Mouse (Mus musculus) T-helper 17 cell (primary cell): ENCODE data around the gene Mnd1.

Experiments used
- in situ Hi-C, 2 experiments: fragments of 300-600 bp; cut with MboI, MseI; formaldehyde crosslinking; loops; 1 replicate in 1 of 2; 2 replicates in 1 of 2; pipeline ENCODE4 v1.15.1; 2025; ENCODE audit warnings: high pct_unique_total_duplicates in 2 of 2

The Mnd1 gene

GRCm38 (mm10) chr3:84157559-84158350 is 2.2 kb upstream of the Mnd1 start:
- in situ Hi-C loops: no loop called here

DNA sequence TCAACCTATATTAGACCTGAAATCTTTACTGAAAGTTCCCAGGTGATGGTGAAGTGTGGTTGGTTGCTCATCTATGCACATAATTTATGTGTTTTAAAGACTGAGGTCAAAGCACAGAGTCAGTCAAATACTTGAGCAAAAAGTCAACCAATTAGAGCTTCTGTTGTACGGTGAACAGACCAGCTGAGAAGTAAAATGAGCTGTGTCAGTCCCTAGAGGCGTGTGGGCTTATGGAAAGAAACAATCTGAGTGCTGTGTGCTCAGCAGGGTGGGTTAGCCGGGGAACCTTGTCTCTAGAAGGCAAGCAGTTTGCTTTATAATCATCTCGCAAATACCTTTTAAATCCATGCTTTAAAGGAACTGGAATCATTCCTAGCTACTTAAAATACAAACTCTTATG is 1.4 kb upstream of the Mnd1 start:
- in situ Hi-C loops: no loop called here

- in situ Hi-C loops: no loop called here
Observed at GRCm38 (mm10) chr3:84156105-84156504, 519 bp upstream of the Mnd1 start.

DNA sequence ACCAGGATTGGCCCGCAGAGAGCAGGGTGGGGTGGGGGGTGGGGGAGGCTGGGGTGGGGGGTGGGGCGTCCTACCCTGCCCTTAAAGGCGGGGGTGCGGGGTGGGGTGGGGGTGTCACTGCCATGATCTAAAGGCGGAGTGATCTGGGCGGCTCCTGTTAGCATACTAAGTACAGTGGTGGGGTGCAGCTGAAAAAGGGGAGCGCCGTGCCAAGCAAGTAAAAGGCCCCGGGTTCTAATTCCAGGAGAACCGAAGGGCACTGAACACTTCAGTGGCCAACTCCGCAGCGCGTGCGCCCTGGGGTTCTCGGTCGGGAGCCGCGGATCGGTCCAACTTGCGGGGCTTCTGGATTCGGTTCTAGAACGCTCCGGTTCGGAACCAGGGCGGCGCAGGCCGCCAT is 440 bp downstream of the Mnd1 start:
- in situ Hi-C loops: no loop called here

DNA sequence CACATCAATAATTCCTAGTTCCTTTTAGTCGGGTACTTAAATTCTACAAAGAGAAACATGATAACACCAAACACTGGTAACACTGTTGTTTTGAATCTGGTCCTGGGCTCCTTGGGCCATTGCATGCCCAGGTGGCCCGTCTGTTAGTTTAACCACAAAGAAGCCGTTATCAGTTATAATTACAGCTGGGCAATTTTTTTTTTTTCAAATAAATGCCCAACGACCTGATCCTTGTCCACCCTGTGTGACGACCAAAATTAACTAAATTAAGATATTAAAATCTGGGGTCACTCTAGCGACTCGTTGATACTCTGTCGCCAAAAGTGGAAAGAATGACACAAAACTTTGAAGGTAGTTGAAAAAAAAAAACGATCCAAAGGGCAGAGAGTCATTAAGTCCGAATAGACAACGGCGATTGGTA is 855 bp downstream of the Mnd1 start:
- in situ Hi-C loops: no loop called here

- in situ Hi-C loops: no loop called here
Observed at GRCm38 (mm10) chr3:84149831-84150230, 5.8 kb downstream of the Mnd1 start.

GRCm38 (mm10) chr3:84140947-84141346 is 14.6 kb downstream of the Mnd1 start:
- in situ Hi-C loops: no loop called here

DNA sequence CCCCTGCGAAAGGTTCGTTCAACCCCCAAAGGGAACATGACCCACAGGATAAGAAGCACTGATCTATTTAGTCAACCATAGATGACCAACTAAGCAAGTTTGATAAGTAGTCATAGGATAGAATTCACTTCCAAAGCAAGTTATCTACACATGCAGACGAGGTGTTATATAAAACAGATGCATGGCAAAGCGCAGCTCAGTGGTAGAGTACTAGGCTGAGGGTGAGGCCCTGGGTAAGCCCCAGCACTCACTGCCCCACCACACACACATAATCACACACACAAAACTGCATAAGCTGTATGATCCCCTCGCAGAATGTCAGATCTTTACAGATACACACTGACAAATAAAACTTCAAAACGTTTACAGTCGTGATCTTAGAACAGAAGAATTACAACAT is 19.1 kb downstream of the Mnd1 start:
- in situ Hi-C loops: no loop called here

DNA sequence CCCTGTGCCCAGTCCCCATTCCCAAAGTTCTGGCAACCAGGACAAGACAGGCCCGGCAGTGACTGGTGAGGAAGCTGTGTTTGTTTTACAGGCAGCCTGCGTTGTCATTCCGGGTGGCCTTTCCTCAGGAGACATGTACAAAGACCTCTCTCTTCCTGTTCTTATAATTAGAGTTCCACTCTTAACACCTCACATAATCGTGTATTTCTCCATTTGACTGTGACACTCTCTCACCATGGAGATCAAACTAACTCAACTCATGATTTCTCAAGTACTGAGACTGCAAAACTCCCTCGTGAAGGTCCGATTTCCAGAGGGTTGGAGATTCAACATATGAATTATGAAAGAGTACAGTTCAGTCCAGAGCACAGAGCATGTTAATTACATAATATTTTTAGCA is 19.7 kb downstream of the Mnd1 start:
- in situ Hi-C loops: no loop called here

- in situ Hi-C loops: no loop called here
Observed at GRCm38 (mm10) chr3:84135387-84135786, 20.2 kb downstream of the Mnd1 start.

- in situ Hi-C loops: no loop called here
Observed at GRCm38 (mm10) chr3:84131369-84131768, 24.2 kb downstream of the Mnd1 start.

- in situ Hi-C loops: no loop called here
Observed at GRCm38 (mm10) chr3:84130776-84131175, 24.8 kb downstream of the Mnd1 start.

DNA sequence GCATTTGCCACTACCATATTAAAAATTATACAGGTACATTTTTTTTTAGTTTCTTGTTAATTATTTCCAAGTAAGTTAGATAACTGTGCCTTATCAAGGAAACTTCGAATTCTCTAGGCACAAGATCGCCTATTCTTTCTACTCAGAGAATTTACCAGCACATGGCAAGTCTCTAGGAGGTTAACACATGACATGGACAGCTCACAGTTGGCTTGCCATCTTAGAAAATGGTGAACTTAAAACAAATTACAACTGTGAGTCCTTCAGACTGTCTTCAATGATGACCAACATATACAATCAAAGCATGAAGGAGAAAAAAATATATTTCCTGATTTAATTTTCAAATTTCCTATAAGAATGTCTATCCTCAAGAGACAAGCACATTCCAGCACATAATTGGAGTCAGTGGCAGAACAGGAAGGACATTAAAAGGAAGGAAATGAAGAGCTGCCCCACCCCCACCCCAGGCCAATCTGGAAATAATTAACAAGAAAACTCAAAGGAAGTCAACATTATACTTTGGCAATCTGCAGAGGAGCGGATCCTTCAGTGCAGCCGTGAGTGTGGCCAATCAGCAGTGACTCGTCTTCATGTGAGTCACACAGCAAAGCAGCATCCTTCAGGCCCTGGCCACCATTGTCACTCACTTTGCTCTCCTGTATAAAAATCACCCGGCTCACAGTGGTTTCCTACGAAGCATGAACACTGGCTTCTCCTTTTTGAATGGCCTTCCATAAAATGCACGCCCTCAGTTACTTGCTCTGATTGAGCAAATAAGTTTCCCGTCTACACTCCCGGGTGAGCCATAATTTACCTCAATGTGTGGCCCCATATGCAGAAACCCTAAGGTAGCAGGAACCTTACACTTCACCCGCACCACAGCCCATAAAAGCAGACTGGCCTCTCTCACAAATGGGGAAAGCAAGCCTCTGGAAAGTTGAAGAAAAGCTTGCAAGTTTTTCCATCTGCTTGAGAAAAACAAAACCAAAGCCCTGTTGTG is 26.4 kb downstream of the Mnd1 start:
- in situ Hi-C loops: no loop called here

DNA sequence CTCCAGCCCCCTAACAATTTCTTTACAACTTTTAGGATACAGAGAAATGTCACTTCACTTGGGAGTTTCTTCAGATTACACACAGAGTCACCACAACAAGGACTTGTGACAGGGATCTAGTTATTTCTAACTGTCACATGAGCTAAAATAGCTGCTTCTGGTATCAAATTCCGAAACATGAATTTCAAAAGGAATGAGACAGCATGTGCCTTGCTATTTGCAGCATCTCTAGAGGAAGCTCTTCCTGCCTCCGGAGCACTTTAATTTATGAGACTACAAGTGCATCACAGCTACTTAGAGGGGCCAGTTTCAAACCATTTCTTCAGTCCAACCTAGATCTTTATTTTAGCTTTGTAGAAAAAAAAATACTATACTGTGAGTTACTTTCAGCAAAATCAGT is 28.2 kb downstream of the Mnd1 start:
- in situ Hi-C loops: no loop called here

GRCm38 (mm10) chr3:84126721-84127120 is 28.9 kb downstream of the Mnd1 start:
- in situ Hi-C loops: no loop called here

GRCm38 (mm10) chr3:84125704-84126289 is 29.8 kb downstream of the Mnd1 start:
- in situ Hi-C loops: no loop called here

DNA sequence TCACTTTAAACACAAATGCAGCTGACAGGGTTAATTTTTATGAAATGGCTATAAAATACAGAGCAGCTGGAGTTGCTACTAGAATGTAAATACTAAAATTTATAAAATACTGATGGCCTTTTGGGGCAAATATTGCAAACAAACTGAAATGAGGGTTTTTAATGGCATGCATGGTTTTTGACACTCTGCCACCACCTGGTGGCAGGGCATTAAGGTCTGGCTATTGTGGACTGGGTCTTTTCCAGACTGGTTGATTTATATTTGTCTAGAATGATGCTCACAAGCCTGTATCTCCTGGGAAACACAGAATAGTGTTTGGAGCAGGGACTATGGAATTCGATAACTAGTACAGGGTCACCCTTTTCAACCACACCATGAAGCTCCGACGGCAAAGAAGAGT is 32.1 kb downstream of the Mnd1 start:
- in situ Hi-C loops: loop anchor here in 1 of 2 experiments (25.0 kb wide), 1 partner anchor 186 kb away; no protein-coding TSS in a partner anchor

GRCm38 (mm10) chr3:84118718-84119117 is 36.9 kb downstream of the Mnd1 start:
- in situ Hi-C loops: loop anchor here in 1 of 2 experiments (25.0 kb wide), 1 partner anchor 181 kb away; no protein-coding TSS in a partner anchor

DNA sequence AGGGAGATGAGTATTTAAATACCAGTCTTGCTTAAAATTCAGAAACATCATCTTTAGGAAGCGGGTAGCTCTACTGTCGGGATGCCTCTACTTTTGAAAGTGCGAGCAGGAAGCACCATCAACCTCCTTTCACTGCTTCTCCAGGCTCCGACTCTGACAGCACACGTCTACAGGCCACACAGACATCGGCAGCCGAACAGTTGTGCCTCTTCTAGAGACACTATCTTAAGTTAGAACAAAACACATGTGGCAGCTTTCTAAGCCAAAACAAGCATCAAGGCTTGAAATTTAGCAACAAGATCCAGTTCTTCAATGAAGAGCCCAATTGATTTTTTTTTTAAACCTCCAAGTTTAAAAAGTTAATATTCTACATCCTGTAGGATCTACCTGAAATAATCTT is 37.4 kb downstream of the Mnd1 start:
- in situ Hi-C loops: loop anchor here in 1 of 2 experiments (25.0 kb wide), 1 partner anchor 181 kb away; no protein-coding TSS in a partner anchor

GRCm38 (mm10) chr3:84108614-84109013 is 47.0 kb downstream of the Mnd1 start:
- in situ Hi-C loops: loop anchor here in 1 of 2 experiments (25.0 kb wide), 1 partner anchor 171 kb away; no protein-coding TSS in a partner anchor

DNA sequence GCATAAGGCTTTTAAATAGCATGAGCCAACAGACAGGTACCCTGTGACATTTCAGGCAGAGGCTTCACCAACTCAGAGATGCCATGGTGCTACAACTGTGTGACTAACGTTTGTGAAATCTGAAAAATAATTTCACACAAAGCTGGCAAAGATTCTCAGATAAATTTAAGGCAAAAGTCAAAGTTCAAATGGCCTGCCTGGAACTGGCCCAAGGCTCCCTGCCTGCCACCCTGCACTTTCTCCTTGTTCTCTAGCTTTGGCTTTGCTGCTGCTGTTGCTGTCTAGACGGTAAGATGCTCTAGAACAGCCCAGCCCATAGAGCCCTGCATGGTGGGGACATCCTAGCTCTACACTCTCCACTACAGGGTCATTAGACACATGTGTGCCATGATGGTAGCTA is 49.5 kb downstream of the Mnd1 start:
- in situ Hi-C loops: loop anchor here in 1 of 2 experiments (25.0 kb wide), 1 partner anchor 169 kb away; no protein-coding TSS in a partner anchor

DNA sequence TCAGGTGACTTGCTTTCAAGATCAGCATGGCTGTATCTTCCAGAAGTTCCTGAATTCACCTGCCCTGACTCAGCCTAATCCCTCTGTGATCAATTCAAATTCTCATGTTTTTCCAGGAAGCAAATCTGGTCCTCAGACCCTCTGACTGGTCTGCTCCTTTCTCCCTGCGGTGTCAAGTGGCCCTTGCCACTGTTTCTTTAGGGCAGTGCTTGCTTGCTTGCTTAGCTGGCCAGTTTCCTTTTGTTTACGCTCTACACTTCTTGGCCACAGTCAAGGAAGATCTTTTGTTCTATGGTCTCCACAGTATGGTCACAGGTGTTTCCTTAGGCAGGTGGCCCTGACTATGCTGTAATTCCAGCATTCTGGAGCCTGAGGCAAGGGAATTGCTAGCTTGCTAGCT is 52.0 kb downstream of the Mnd1 start:
- in situ Hi-C loops: loop anchor here in 1 of 2 experiments (25.0 kb wide), 1 partner anchor 166 kb away; no protein-coding TSS in a partner anchor
